Mouse (Mus musculus) cortical plate, adult 2 months (tissue): ENCODE data around the gene Ptcra. TPM values are rescaled to one million over a fixed set of nuclear protein-coding genes. Genes with fewer than 3 reads are reported as not detected.
"Not testable (repeated sequence)": the region's sequence is repeated elsewhere in the genome, so short reads cannot be mapped to it uniquely, and the experiment has no call there.

Experiments used
- H3K27ac ChIP-seq: fragments of 200-500 bp; 2 replicates; pipeline ENCODE4 v1.5.1; 2012; ENCODE audit warnings: low read length, control low read depth, inconsistent platforms; ENCODE audit not compliant: insufficient read depth
- H3K4me1 ChIP-seq: fragments of 200-500 bp; 2 replicates; pipeline ENCODE4 v1.6.1; 2011; ENCODE audit warnings: low read length; ENCODE audit not compliant: control insufficient read depth, insufficient read depth
- H3K4me3 ChIP-seq: fragments of 200-500 bp; 2 replicates; pipeline ENCODE4 v1.5.1; 2011; ENCODE audit warnings: mild to moderate bottlenecking, low read length, control low read depth; ENCODE audit not compliant: insufficient read depth
- CTCF ChIP-seq: fragments of 200-500 bp; IDR thresholded peaks from 2 replicates; pipeline ENCODE4 v1.5.1; 2011; ENCODE audit warnings: mild to moderate bottlenecking, control low read depth, low read length; ENCODE audit not compliant: insufficient read depth; ENCODE audit errors: extremely low read depth
- POLR2A ChIP-seq: fragments of 200-500 bp; IDR thresholded peaks from 2 replicates; pipeline ENCODE4 v1.6.1; 2011; ENCODE audit warnings: mild to moderate bottlenecking, low read length, control low read depth; ENCODE audit not compliant: insufficient read depth; ENCODE audit errors: extremely low read depth
- polyA plus RNA-seq: library from polyadenylated mRNA; depleted of rRNA; stranded (reverse); fragments of >200 nt; gene quantifications from 2 replicates; pipeline ENCODE4 v1.2.3, GENCODE M21; 2012; rRNA removed

Gene Ptcra
- polyA plus RNA-seq, result 0.50 and 0.68 TPM in 2 replicates

DNA sequence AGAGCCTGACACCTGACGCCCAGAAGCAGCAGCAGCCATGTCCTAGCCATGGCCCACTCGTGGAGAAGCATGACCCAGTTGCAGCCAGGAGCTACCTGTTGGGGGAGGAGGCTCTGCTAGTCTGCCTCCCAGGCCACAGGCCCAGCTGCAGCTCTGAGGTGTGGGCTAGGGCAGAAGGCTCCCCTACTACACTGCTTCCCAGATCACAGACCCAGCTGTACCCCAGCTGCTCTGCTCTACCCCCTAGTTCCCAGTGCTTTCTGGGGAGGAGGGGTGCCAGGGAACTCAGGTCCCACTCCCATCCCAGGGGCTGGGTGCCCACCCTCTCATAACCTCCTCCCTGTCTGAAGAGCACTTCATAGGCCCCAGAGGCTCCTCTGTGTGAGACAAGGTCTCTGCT lies at the start of gene Ptcra:
TSS of gene Ptcra (minus strand) at position 169 of the 400 bp plus-strand sequence.
- TF ChIP-seq CTCF, result no peak
- no peak for TF ChIP-seq POLR2A

GRCm38 (mm10) chr17:46812442-46812841 lies 48.9 kb upstream of the Ptcra start:
- H3K27ac ChIP-seq, result no peak overlapping the region
- no peak overlapping the region for H3K4me3 ChIP-seq
- H3K4me1 ChIP-seq, result no peaks in the 10 kb centered on the region
- TF ChIP-seq POLR2A (no peak), CTCF (no peak)

More for the DNA sequence above, at the start of gene Ptcra:
- Histone ChIP-seq H3K4me3 (no peak within 1 kb of the TSS), H3K27ac (peak within 1 kb of the TSS; percentile 56), H3K4me1 (peaks cover 2% of the 10 kb centered on the region; the same call in 1 of the 2 replicates)

GRCm38 (mm10) chr17:46810672-46811071 lies 47.2 kb upstream of the Ptcra start:
- Histone ChIP-seq H3K4me1 (no peaks in the 10 kb centered on the region), H3K4me3 (no peak overlapping the region), H3K27ac (no peak overlapping the region)
- TF ChIP-seq POLR2A (no peak), CTCF (no peak)

GRCm38 (mm10) chr17:46809131-46809830 lies 45.8 kb upstream of the Ptcra start:
- Histone ChIP-seq H3K4me1 (no peaks in the 10 kb centered on the region), H3K27ac (no peak overlapping the region), H3K4me3 (no peak overlapping the region)
- TF ChIP-seq CTCF (no peak), POLR2A (no peak)

GRCm38 (mm10) chr17:46808376-46808775 lies 44.9 kb upstream of the Ptcra start:
- H3K27ac ChIP-seq, result no peak overlapping the region
- no peaks in the 10 kb centered on the region for H3K4me1 ChIP-seq
- no peak overlapping the region for H3K4me3 ChIP-seq
- TF ChIP-seq CTCF, result no peak
- no peak for TF ChIP-seq POLR2A

DNA sequence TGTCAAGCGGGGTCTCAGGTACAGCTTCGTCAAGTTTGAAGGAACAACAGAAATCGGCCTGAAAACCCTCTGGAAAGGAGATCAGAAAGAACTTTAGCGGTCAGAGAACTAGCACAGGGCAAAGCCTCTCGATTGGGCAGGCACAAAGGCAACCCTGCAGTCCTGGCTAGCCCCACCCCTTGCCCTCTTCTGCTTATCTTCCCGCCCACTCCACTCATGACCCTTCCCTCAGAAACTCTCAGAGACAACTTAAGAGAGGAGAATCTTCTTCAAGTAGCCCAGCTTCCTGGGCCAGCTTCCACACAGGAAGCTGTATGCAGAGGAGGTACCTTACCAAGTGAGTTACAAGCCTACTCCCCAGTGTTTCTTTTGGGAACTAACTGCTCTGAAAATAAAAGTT lies 38.2 kb upstream of the Ptcra start:
- Histone ChIP-seq H3K4me1 (no peaks in the 10 kb centered on the region), H3K27ac (no peak overlapping the region), H3K4me3 (no peak overlapping the region)
- TF ChIP-seq POLR2A, result no peak
- TF ChIP-seq CTCF, result no peak

GRCm38 (mm10) chr17:46799680-46800079 lies 36.2 kb upstream of the Ptcra start:
- Histone ChIP-seq H3K4me3 (no peak overlapping the region), H3K4me1 (no peaks in the 10 kb centered on the region), H3K27ac (no peak overlapping the region)
- TF ChIP-seq POLR2A, result no peak
- TF ChIP-seq CTCF, result no peak

- H3K27ac ChIP-seq, result no peak overlapping the region
- TF ChIP-seq CTCF, result no peak
- TF ChIP-seq POLR2A, result no peak
- H3K4me3 ChIP-seq, result no peak overlapping the region
- no peaks in the 10 kb centered on the region for H3K4me1 ChIP-seq
These were observed 33.9 kb upstream of the Ptcra start for GRCm38 (mm10) chr17:46797386-46797785.

GRCm38 (mm10) chr17:46796743-46797142 lies 33.2 kb upstream of the Ptcra start:
- H3K27ac ChIP-seq, result no peak overlapping the region
- TF ChIP-seq POLR2A, result no peak
- no peak for TF ChIP-seq CTCF
- no peak overlapping the region for H3K4me3 ChIP-seq
- no peaks in the 10 kb centered on the region for H3K4me1 ChIP-seq

DNA sequence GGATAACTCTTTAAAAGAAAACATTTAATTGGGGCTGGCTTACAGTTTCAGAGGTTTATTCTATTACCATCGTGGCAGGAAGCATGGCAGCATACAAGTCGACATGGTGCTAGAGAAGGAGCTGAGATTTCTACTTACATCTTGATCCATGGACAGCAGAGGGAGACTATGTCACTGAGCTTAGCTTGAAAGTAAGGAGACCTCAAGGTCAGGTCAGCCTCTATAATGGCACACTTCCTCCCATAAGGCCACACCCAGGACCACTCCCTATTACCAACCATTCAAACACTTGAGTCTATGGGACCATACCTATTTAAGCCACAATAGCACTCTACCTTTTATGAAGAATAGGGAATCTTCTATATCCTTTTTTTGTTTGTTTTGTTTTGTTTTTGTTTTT lies 29.5 kb upstream of the Ptcra start:
- H3K4me3 ChIP-seq, result no peak overlapping the region
- TF ChIP-seq POLR2A (no peak), CTCF (no peak)
- no peaks in the 10 kb centered on the region for H3K4me1 ChIP-seq
- no peak overlapping the region for H3K27ac ChIP-seq

- not testable (repeated sequence) for H3K4me1 ChIP-seq, H3K27ac ChIP-seq, H3K4me3 ChIP-seq
These were observed 24.5 kb upstream of the Ptcra start for GRCm38 (mm10) chr17:46787974-46788373.
